Mouse (Mus musculus): ENCODE measurements around the gene Myrip. TPM values are rescaled to one million over a fixed set of nuclear protein-coding genes. Genes with fewer than 3 reads are reported as not detected.

Gene Myrip
- polyA plus RNA-seq, 2 experiments = 0.37 to 0.73 TPM

GRCm38 (mm10) chr9:120482382-120482781 lies 181.1 kb downstream of the Myrip start:
- Histone ChIP-seq H3K4me3 (replicated peaks; ENCODE audit: low read length) (no peak overlapping the region), H3K27me3 (ENCODE audit: control insufficient read depth, insufficient read depth, low read length) (no peaks in the 10 kb centered on the region), H3K4me1 (ENCODE audit: control insufficient read depth, insufficient read depth, low read length) (peaks cover 6% of the 10 kb centered on the region; the same call in 1 of the 2 replicates), H3K9me3 (ENCODE audit: control insufficient read depth, low read length) (no peaks in the 10 kb centered on the region), H3K27ac (replicated peaks; ENCODE audit: low read depth, low read length) (no peak overlapping the region), H3K9ac (ENCODE audit: low read depth, low read length, severe bottlenecking) (no peak overlapping the region), H3K36me3 (ENCODE audit: control insufficient read depth, insufficient read depth, low read length) (no peaks in the 10 kb centered on the region), H3K4me2 (replicated peaks; ENCODE audit: low read depth, low read length, severe bottlenecking) (no peak overlapping the region)
- ATAC-seq (ENCODE audit: low FRiP score, low read depth) (no peak), DNase-seq (ENCODE audit: low spot score) (no peak)
- 92% methylated on average over 4 of the region's 4 CpGs for WGBS
- no peak for TF ChIP-seq POLR2A (IDR thresholded peaks at IDR 0.05; ENCODE audit: borderline replicate concordance, extremely low read depth, insufficient read depth, insufficient read length)

DNA sequence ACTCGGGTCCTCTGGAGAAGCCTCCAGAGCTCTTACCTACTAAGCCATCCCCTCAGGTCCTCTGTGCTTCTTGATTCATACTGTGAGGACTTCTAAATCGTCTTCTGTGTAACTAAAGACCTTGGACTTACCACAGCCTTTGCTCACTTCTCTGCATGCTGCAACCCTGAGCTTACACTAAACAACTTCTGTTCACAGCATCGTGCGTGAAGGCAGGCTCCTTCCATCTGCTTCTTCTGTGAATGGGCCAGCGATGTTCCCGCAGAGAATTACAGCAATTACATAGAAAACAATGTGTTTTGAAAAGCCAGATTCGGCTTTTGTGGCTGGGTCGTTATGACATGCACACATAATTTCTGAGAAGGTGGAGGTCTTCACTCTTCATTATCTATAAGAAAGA lies 181.8 kb downstream of the Myrip start:
- Histone ChIP-seq H3K27me3 (ENCODE audit: control insufficient read depth, insufficient read depth, low read length) (no peaks in the 10 kb centered on the region), H3K4me3 (replicated peaks; ENCODE audit: low read length) (no peak overlapping the region), H3K9ac (ENCODE audit: low read depth, low read length, severe bottlenecking) (no peak overlapping the region), H3K4me1 (ENCODE audit: control insufficient read depth, insufficient read depth, low read length) (peaks cover 4% of the 10 kb centered on the region; the same call in 1 of the 2 replicates), H3K27ac (replicated peaks; ENCODE audit: low read depth, low read length) (no peak overlapping the region), H3K36me3 (ENCODE audit: control insufficient read depth, insufficient read depth, low read length) (no peaks in the 10 kb centered on the region), H3K4me2 (replicated peaks; ENCODE audit: low read depth, low read length, severe bottlenecking) (no peak overlapping the region), H3K9me3 (ENCODE audit: control insufficient read depth, low read length) (no peaks in the 10 kb centered on the region)
- 85% methylated on average over 8 of the region's 8 CpGs for WGBS
- TF ChIP-seq POLR2A (IDR thresholded peaks at IDR 0.05; ENCODE audit: borderline replicate concordance, extremely low read depth, insufficient read depth, insufficient read length) = no peak
- ATAC-seq (ENCODE audit: low FRiP score, low read depth) (no peak), DNase-seq (ENCODE audit: low spot score) (no peak)

DNA sequence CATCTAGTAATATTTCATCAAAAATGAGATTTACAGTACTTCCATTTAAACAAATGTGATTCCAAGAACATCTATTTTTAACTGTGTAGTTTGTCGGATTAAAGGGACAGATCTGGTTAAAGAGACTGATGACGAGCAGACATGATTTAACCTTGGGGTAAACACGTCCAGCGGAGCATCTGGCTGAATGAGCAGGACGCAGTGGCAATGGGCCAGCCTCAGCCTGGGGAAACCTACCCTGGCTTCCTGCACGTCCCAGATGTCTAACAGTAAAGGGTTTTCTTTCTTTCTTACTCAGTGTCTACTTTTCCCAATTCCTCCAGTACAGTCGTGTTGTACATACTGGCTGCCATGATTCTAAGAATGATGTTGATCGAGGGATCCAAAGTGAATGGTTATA lies 185.8 kb downstream of the Myrip start:
- no peak for TF ChIP-seq POLR2A (IDR thresholded peaks at IDR 0.05; ENCODE audit: borderline replicate concordance, extremely low read depth, insufficient read depth, insufficient read length)
- Histone ChIP-seq H3K4me3 (replicated peaks; ENCODE audit: low read length) (no peak overlapping the region), H3K27ac (replicated peaks; ENCODE audit: low read depth, low read length) (no peak overlapping the region), H3K9me3 (ENCODE audit: control insufficient read depth, low read length) (no peaks in the 10 kb centered on the region), H3K4me2 (replicated peaks; ENCODE audit: low read depth, low read length, severe bottlenecking) (no peak overlapping the region), H3K4me1 (ENCODE audit: control insufficient read depth, insufficient read depth, low read length) (no peaks in the 10 kb centered on the region), H3K27me3 (ENCODE audit: control insufficient read depth, insufficient read depth, low read length) (no peaks in the 10 kb centered on the region), H3K36me3 (ENCODE audit: control insufficient read depth, insufficient read depth, low read length) (no peaks in the 10 kb centered on the region), H3K9ac (ENCODE audit: low read depth, low read length, severe bottlenecking) (no peak overlapping the region)
- 79% methylated on average over 8 of the region's 8 CpGs for WGBS
- no peak for DNase-seq (ENCODE audit: low spot score)
- no peak for ATAC-seq (ENCODE audit: low FRiP score, low read depth)

DNA sequence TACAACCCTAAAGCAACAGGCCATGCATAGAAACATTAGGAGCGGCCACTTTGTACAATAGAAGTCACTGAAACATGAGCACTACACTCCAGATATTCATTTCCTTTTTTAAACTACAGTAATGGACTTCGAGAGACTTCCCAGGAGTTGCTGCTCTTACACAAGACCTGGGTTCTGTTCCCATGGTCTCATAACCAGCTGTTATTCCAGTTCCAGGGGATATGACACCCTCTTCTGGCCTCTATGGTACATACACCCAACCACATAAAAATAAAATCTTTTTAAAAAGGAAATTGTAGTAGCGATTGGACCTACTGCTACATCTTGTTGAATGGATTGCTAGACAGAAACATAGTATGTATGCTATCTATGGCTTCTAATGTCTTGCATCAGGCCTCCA lies 190.2 kb downstream of the Myrip start:
- Histone ChIP-seq H3K4me2 (replicated peaks; ENCODE audit: low read depth, low read length, severe bottlenecking) (peak overlapping the region; percentile 81), H3K36me3 (ENCODE audit: control insufficient read depth, insufficient read depth, low read length) (peaks cover 24% of the 10 kb centered on the region), H3K4me3 (replicated peaks; ENCODE audit: low read length) (peak overlapping the region; percentile 99), H3K4me1 (ENCODE audit: control insufficient read depth, insufficient read depth, low read length) (0 out of 2 replicates have a peak, but pooled peaks cover 6% of the 10 kb centered on the region), H3K9me3 (ENCODE audit: control insufficient read depth, low read length) (no peaks in the 10 kb centered on the region), H3K9ac (ENCODE audit: low read depth, low read length, severe bottlenecking) (no peak overlapping the region), H3K27me3 (ENCODE audit: control insufficient read depth, insufficient read depth, low read length) (no peaks in the 10 kb centered on the region), H3K27ac (replicated peaks; ENCODE audit: low read depth, low read length) (no peak overlapping the region)
- DNase-seq (ENCODE audit: low spot score) = no peak
- WGBS = 79% methylated on average over 3 of the region's 3 CpGs
- no peak for ATAC-seq (ENCODE audit: low FRiP score, low read depth)
- no peak for TF ChIP-seq POLR2A (IDR thresholded peaks at IDR 0.05; ENCODE audit: borderline replicate concordance, extremely low read depth, insufficient read depth, insufficient read length)

- H3K27me3 ChIP-seq (ENCODE audit: control insufficient read depth, insufficient read depth, low read length) = no peaks in the 10 kb centered on the region
- H3K9me3 ChIP-seq (ENCODE audit: control insufficient read depth, low read length) = no peaks in the 10 kb centered on the region
- H3K4me1 ChIP-seq (ENCODE audit: control insufficient read depth, insufficient read depth, low read length) = 0 out of 2 replicates have a peak, but pooled peaks cover 6% of the 10 kb centered on the region
- DNase-seq (ENCODE audit: low spot score) (no peak), ATAC-seq (ENCODE audit: low FRiP score, low read depth) (peak; percentile 35)
- H3K27ac ChIP-seq (replicated peaks; ENCODE audit: low read depth, low read length) = peak within 1 kb of the TSS; percentile 91
- WGBS = 5% methylated on average over 15 of the region's 19 CpGs
- H3K36me3 ChIP-seq (ENCODE audit: control insufficient read depth, insufficient read depth, low read length) = peaks cover 24% of the 10 kb centered on the region
- H3K9ac ChIP-seq (ENCODE audit: low read depth, low read length, severe bottlenecking) = peak within 1 kb of the TSS; percentile 96
- no peak for TF ChIP-seq POLR2A (IDR thresholded peaks at IDR 0.05; ENCODE audit: borderline replicate concordance, extremely low read depth, insufficient read depth, insufficient read length)
- peak within 1 kb of the TSS; percentile 99 for H3K4me3 ChIP-seq (replicated peaks; ENCODE audit: low read length)
- H3K4me2 ChIP-seq (replicated peaks; ENCODE audit: low read depth, low read length, severe bottlenecking) = peak within 1 kb of the TSS; percentile 81
Measured at GRCm38 (mm10) chr9:120492010-120492399, 190.7 kb downstream of the Myrip start, which contains the start of gene Eif1b. Eif1b (plus strand) TSS chr9:120492232.

Measured in limb, embryonic 14.5 days (tissue).